Mouse (Mus musculus) kidney, postnatal 0 days (tissue): ENCODE measurements at regions not wholly inside any gene's neighbourhood (a gene's known extent, or its start where the extent isn't known, plus 50 kb on each side); places are given as distances from the start of the nearest gene placed in this dataset.

ENCODE experiments used
- ATAC-seq: fragments of 200-750 bp; cut with Nextera tagmentation; replicated peaks from 2 replicates; pipeline ENCODE4 v1.8.0; 2017; ENCODE audit warnings: low read depth, moderate number of reproducible peaks, moderate TSS enrichment, moderate library complexity; ENCODE audit not compliant: low FRiP score
- DNase-seq: peaks from one replicate; pipeline ENCODE4 v3.0.0-alpha.2; 2016; ENCODE audit warnings: low spot score
- H3K27ac ChIP-seq: fragments of 300-500 bp; sonication (generic); 2 replicates; pipeline ENCODE4 v1.5.1; 2014; ENCODE audit warnings: mild to moderate bottlenecking
- H3K27me3 ChIP-seq: fragments of 300-500 bp; sonication (generic); 2 replicates; pipeline ENCODE4 v1.6.1; 2014; ENCODE audit warnings: low read length, mixed read lengths; ENCODE audit not compliant: insufficient read depth
- H3K36me3 ChIP-seq: fragments of 300-500 bp; sonication (generic); 2 replicates; pipeline ENCODE4 v1.6.1; 2014; ENCODE audit warnings: low read length, mixed read lengths; ENCODE audit not compliant: insufficient read depth
- H3K4me1 ChIP-seq: fragments of 300-500 bp; sonication (generic); replicated peaks from 2 replicates; pipeline ENCODE4 v1.6.1; 2014; ENCODE audit warnings: antibody characterized with exemption, low read length, mixed read lengths; ENCODE audit not compliant: insufficient read depth
- H3K4me2 ChIP-seq: fragments of 300-500 bp; sonication (generic); 2 replicates; pipeline ENCODE4 v1.6.1; 2014; ENCODE audit warnings: mild to moderate bottlenecking, low read length, moderate library complexity, mixed read lengths
- H3K4me3 ChIP-seq: fragments of 300-500 bp; sonication (generic); replicated peaks from 2 replicates; pipeline ENCODE4 v1.5.1; 2014; ENCODE audit warnings: low read depth, low read length
- H3K9ac ChIP-seq: fragments of 300-500 bp; sonication (generic); 2 replicates; pipeline ENCODE4 v1.6.1; 2014; ENCODE audit warnings: low read depth, low read length
- H3K9me3 ChIP-seq: fragments of 300-500 bp; sonication (generic); replicated peaks from 2 replicates; pipeline ENCODE4 v1.6.1; 2016; ENCODE audit warnings: low read length, inconsistent platforms, mixed read lengths
- CTCF ChIP-seq: IDR thresholded peaks from 2 replicates; pipeline ENCODE4 v1.5.1; 2016; ENCODE audit warnings: antibody characterized with exemption, low read depth, mild to moderate bottlenecking, moderate library complexity
- WGBS: fragments of 180-500 bp; shearing (Covaris S2); extraction: QIAGEN DNeasy Blood & Tissue Kit; methylation state at CpG from one replicate; pipeline ENCODE4 v1.1.7; 2014; 5-methylcytosine and 5-hydroxymethylcytosine counted together

DNA sequence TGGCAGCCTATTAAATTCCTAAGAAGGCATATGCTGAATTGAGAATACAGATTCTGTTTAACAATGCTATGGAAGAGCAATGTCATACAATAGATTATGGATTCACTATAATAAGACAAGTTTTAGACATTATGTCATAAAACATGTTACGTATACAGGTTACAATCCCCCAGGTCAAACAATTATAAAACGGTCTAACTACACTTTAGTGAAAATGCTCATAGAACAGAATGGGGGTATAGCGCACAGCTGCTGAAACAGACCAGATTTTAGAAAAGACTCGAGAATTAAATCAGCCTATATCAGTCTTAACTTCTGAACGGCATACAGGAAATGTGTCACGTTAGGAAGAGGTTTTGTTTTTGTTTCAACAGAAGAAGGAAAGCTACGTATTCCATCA, 660.5 kb upstream of the Sel1l start:
- Histone ChIP-seq H3K4me1 (no peaks in the 10 kb centered on the region), H3K27ac (no peak overlapping the region), H3K4me3 (no peak overlapping the region), H3K9me3 (no peaks in the 10 kb centered on the region), H3K4me2 (no peak overlapping the region), H3K27me3 (no peaks in the 10 kb centered on the region), H3K9ac (no peak overlapping the region), H3K36me3 (no peaks in the 10 kb centered on the region)
- no peak for TF ChIP-seq CTCF
- ATAC-seq (no peak), DNase-seq (no peak)
- WGBS = 65% methylated on average over 7 of the region's 7 CpGs

DNA sequence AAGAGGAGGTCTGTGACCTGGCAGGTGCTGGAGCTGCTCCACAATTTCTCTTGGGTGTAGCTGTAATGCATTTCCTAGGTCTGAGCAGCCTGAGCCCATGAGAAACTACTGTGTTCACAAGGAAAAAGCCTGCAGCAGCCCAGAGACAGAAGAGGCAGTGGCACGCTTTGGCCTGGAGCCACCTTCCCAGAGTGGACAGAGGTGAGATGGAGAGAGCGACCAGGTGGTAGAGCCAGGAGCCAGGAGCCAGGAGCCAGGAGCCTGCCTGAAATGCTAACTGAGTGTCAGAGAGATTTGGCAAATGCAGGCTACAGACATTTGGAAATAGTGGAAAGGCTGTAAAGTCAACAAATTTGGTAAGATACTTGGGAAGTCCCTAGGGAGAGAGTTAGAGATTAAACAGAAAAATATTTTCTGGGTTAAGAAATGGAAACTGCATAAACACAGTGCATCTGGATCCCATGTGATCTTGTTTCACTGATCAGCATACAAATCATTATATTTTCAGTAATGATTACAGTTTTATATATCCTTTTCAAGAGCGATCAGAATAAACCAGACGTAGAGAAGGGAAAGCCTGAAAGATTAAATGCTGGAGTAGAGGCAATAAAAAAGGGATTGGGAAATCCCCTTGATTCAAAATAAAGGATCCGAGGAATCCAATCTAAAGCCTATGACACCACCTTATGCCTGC, 660.0 kb upstream of the Sel1l start:
- H3K4me1 ChIP-seq = no peaks in the 10 kb centered on the region
- H3K9ac ChIP-seq = no peak overlapping the region
- H3K36me3 ChIP-seq = no peaks in the 10 kb centered on the region
- H3K9me3 ChIP-seq = no peaks in the 10 kb centered on the region
- no peak overlapping the region for H3K4me2 ChIP-seq
- H3K27me3 ChIP-seq = no peaks in the 10 kb centered on the region
- H3K4me3 ChIP-seq = no peak overlapping the region
- H3K27ac ChIP-seq = no peak overlapping the region
- 70% methylated on average over 5 of the region's 5 CpGs for WGBS
- no peak for TF ChIP-seq CTCF
- DNase-seq = peak; percentile 6
- no peak for ATAC-seq

DNA sequence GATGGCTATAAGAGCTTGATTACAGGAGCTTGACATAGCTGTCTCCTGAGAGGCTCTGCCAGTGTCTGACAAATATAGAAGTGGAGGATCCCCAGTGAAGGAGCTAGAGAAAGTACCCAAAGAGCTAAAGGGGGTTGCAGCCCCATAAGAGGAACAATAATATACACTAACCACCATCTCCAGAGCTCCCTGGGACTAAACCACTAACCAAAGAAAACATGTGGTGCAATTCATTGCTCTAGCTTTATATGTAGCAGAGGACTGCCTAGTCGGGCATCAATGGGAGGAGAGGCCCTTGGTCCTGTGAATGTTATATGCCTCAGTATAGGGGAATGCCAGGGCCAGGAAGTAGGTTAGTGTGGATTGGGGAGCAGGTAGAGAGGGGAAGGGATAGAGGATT, 635.0 kb upstream of the Sel1l start:
- 76% methylated on average over 1 of the region's 1 CpGs for WGBS
- Histone ChIP-seq H3K4me3 (no peak overlapping the region), H3K27me3 (no peaks in the 10 kb centered on the region), H3K36me3 (no peaks in the 10 kb centered on the region), H3K9me3 (no peaks in the 10 kb centered on the region), H3K27ac (no peak overlapping the region), H3K4me2 (no peak overlapping the region), H3K4me1 (no peaks in the 10 kb centered on the region), H3K9ac (no peak overlapping the region)
- no peak for ATAC-seq
- no peak for DNase-seq
- TF ChIP-seq CTCF = no peak

- Histone ChIP-seq H3K27ac (no peak overlapping the region), H3K27me3 (no peaks in the 10 kb centered on the region), H3K9ac (no peak overlapping the region), H3K9me3 (no peaks in the 10 kb centered on the region), H3K36me3 (no peaks in the 10 kb centered on the region), H3K4me3 (no peak overlapping the region), H3K4me2 (no peak overlapping the region), H3K4me1 (no peaks in the 10 kb centered on the region)
- TF ChIP-seq CTCF = no peak
- ATAC-seq (no peak), DNase-seq (no peak)
- 47% methylated on average over 4 of the region's 4 CpGs for WGBS
These were observed 625.5 kb upstream of the Sel1l start for GRCm38 (mm10) chr12:92474293-92475062.

GRCm38 (mm10) chr12:92451110-92451818, 602.3 kb upstream of the Sel1l start:
- 70% methylated on average over 6 of the region's 6 CpGs for WGBS
- H3K4me2 ChIP-seq = no peak overlapping the region
- ATAC-seq (no peak), DNase-seq (no peak)
- H3K4me1 ChIP-seq = no peaks in the 10 kb centered on the region
- TF ChIP-seq CTCF = no peak
- H3K4me3 ChIP-seq = no peak overlapping the region
- H3K36me3 ChIP-seq = no peaks in the 10 kb centered on the region
- H3K27ac ChIP-seq = no peak overlapping the region
- no peaks in the 10 kb centered on the region for H3K9me3 ChIP-seq
- no peaks in the 10 kb centered on the region for H3K27me3 ChIP-seq
- H3K9ac ChIP-seq = no peak overlapping the region

DNA sequence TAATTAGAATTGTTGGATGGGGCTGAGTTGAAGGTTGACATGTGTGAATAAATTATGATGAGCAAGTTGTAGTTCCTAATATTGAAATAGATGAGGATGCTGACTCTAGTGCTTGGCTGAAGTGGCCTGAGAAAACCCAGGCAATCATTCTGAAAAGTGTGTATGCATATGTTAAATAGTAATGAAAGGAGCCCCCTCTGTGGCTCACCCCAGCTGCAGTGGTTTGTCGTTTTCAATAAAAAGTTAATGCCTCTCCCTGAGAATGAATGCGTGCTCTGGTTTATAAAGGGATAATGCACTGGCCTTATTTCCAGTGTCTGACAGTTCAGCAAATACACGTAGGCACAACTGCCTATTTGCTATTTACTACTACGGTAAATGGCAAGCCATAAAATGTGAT, 569.5 kb upstream of the Sel1l start:
- H3K9me3 ChIP-seq = no peaks in the 10 kb centered on the region
- TF ChIP-seq CTCF = no peak
- no peaks in the 10 kb centered on the region for H3K27me3 ChIP-seq
- no peaks in the 10 kb centered on the region for H3K4me1 ChIP-seq
- no peak overlapping the region for H3K4me2 ChIP-seq
- no peak overlapping the region for H3K4me3 ChIP-seq
- 77% methylated on average over 4 of the region's 4 CpGs for WGBS
- ATAC-seq (no peak), DNase-seq (no peak)
- H3K9ac ChIP-seq = no peak overlapping the region
- H3K36me3 ChIP-seq = no peaks in the 10 kb centered on the region
- H3K27ac ChIP-seq = no peak overlapping the region
